Mouse (Mus musculus): ENCODE measurements around the gene Gm5788. TPM values are rescaled to one million over a fixed set of nuclear protein-coding genes. Genes with fewer than 3 reads are reported as not detected.
"Not testable (repeated sequence)": the region's sequence is repeated elsewhere in the genome, so short reads cannot be mapped to it uniquely, and the experiment has no call there.

Gm5788 gene
- polyA plus RNA-seq (2011; ENCODE audit: insufficient read depth, insufficient read length, low read depth, missing spikeins) = not detected in 2 replicates

DNA sequence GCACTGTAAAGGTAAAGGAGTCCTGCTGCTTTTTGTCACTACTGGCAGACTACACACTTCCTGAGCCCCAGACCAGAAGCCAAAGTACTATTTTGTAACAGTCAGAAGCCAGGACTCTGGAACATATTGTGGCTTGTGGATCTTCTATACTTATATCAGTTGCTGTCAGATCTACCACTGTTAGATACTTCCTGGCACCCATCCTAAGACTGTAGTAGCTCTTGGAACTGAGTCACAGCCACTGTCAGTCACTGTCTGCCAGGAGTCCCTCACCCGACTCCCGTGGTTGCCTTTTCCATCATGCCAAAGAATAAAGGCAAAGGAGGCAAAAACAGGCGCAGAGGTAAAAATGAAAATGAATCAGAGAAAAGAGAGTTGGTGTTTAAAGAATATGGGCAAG is at the start of gene Gm5788:
TSS of gene Gm5788 (plus strand) at position 301 of the 400 bp plus-strand sequence.
- H3K27me3 ChIP-seq (ENCODE audit: control insufficient read depth, insufficient read depth, low read length, poor library complexity, severe bottlenecking); H3K9me3 ChIP-seq (replicated peaks; ENCODE audit: control insufficient read depth, insufficient read depth, low read length, poor library complexity, severe bottlenecking); H3K4me1 ChIP-seq (ENCODE audit: control insufficient read depth, insufficient read depth, low read length); H3K4me3 ChIP-seq (ENCODE audit: low read depth, low read length); H3K27ac ChIP-seq (ENCODE audit: insufficient read depth, low read length); H3K9ac ChIP-seq (ENCODE audit: low read depth, poor library complexity, severe bottlenecking); H3K36me3 ChIP-seq (ENCODE audit: control insufficient read depth, insufficient read depth, low read length, poor library complexity, severe bottlenecking): not testable (repeated sequence)

- no peak overlapping the region for H3K9ac ChIP-seq (ENCODE audit: low read depth, poor library complexity, severe bottlenecking)
- H3K9me3 ChIP-seq (replicated peaks; ENCODE audit: control insufficient read depth, insufficient read depth, low read length, poor library complexity, severe bottlenecking) = no peaks in the 10 kb centered on the region
- TF ChIP-seq POLR2A (IDR thresholded peaks at IDR 0.05; ENCODE audit: insufficient read depth, low read length) (no peak), CTCF (IDR thresholded peaks at IDR 0.05; ENCODE audit: low read depth, low read length) (no peak), EP300 (IDR thresholded peaks at IDR 0.05; ENCODE audit: insufficient read depth, low read depth, low read length) (no peak)
Observed at GRCm38 (mm10) chr12:87449456-87449855, 45.1 kb upstream of the Gm5788 start.

DNA sequence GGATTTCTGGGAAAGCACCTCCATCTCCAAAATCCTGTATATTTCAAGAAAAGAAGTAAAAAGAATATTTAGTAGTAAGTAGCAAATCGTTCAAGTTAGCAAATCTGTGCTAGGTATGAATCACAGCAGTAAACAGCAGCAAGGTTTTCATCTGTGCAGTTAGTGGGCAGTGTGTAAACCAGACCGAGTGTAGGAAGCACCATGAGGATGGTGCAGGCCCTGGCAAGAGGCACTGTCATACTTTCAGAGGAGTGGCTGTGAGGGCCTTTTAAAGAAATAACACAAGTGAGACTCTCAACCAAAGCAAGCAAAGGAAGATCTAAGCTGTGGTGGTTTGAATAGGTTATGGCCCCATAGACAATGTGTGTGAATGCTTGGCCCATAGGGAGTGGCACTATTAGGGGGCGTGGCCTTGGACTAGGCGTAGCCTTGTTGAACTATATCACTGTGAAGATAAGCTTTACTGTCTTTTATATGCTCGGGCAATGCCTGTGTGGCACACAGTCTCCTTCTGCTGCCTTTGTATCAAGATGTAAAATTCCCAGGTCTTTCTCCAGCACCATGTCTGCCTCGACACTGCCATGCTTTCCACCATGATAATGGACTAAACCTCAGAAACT is 29.7 kb upstream of the Gm5788 start:
- peaks cover 77% of the 10 kb centered on the region for H3K36me3 ChIP-seq (ENCODE audit: control insufficient read depth, insufficient read depth, low read length, poor library complexity, severe bottlenecking)
- H3K4me3 ChIP-seq (ENCODE audit: low read depth, low read length) = no peak overlapping the region
- H3K27ac ChIP-seq (ENCODE audit: insufficient read depth, low read length) = no peak overlapping the region
- no peaks in the 10 kb centered on the region for H3K9me3 ChIP-seq (replicated peaks; ENCODE audit: control insufficient read depth, insufficient read depth, low read length, poor library complexity, severe bottlenecking)
- no peaks in the 10 kb centered on the region for H3K27me3 ChIP-seq (ENCODE audit: control insufficient read depth, insufficient read depth, low read length, poor library complexity, severe bottlenecking)
- H3K4me1 ChIP-seq (ENCODE audit: control insufficient read depth, insufficient read depth, low read length) = peaks cover 1% of the 10 kb centered on the region
- TF ChIP-seq POLR2A (IDR thresholded peaks at IDR 0.05; ENCODE audit: insufficient read depth, low read length) = no peak
- TF ChIP-seq EP300 (IDR thresholded peaks at IDR 0.05; ENCODE audit: insufficient read depth, low read depth, low read length) = no peak
- no peak for TF ChIP-seq CTCF (IDR thresholded peaks at IDR 0.05; ENCODE audit: low read depth, low read length)
- H3K9ac ChIP-seq (ENCODE audit: low read depth, poor library complexity, severe bottlenecking) = no peak overlapping the region

More at GRCm38 (mm10) chr12:87449456-87449855, 45.1 kb upstream of the Gm5788 start:
- Histone ChIP-seq H3K36me3 (ENCODE audit: control insufficient read depth, insufficient read depth, low read length, poor library complexity, severe bottlenecking) (peaks cover 74% of the 10 kb centered on the region), H3K27ac (ENCODE audit: insufficient read depth, low read length) (no peak overlapping the region), H3K4me3 (ENCODE audit: low read depth, low read length) (no peak overlapping the region), H3K27me3 (ENCODE audit: control insufficient read depth, insufficient read depth, low read length, poor library complexity, severe bottlenecking) (no peaks in the 10 kb centered on the region), H3K4me1 (ENCODE audit: control insufficient read depth, insufficient read depth, low read length) (no peaks in the 10 kb centered on the region)

DNA sequence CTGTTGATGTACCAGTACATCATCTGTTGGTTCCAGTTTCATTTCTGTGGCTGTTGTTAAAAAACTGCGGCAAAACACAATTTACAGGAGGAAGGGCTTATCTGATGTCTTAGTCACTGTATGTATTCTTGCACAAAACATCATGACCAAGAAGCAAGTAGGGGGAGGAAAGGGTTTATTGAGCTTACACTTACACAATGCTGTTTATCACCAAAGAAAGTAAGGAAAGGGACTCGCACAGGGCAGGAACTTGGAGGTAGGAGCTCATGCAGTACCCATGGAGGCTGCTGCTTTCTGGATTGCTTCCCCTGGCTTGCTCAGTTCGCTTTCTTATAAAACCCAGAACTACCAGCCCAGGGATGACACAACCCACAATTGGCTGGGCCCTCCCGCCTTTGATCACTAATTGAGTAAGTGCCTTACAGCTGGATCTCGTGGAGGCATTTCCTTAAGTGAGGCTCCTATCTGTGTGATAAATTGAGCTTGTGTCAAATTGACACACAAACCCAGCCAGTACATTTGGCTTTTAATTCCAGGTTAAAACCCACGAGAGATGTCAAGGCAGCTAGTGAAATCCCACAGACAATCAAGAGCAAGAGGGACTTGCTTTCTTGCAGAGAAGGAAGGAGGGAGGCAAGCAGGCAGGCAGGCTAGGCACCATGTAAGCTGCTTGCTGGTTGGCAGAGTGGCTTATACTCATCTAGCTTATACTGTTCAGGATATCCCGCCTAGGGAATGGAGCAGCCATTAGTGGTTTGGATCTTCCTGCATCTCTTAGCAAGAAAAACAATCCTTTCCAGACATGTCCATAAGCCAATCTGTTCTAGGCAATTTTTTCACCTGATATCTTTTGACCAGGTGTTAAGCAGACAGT is 24.0 kb upstream of the Gm5788 start:
- H3K4me3 ChIP-seq (ENCODE audit: low read depth, low read length) = no peak overlapping the region
- H3K27ac ChIP-seq (ENCODE audit: insufficient read depth, low read length) = no peak overlapping the region
- H3K27me3 ChIP-seq (ENCODE audit: control insufficient read depth, insufficient read depth, low read length, poor library complexity, severe bottlenecking) = no peaks in the 10 kb centered on the region
- no peaks in the 10 kb centered on the region for H3K9me3 ChIP-seq (replicated peaks; ENCODE audit: control insufficient read depth, insufficient read depth, low read length, poor library complexity, severe bottlenecking)
- peak overlapping the region; percentile 93 for H3K9ac ChIP-seq (ENCODE audit: low read depth, poor library complexity, severe bottlenecking)
- H3K36me3 ChIP-seq (ENCODE audit: control insufficient read depth, insufficient read depth, low read length, poor library complexity, severe bottlenecking) = peaks cover 32% of the 10 kb centered on the region
- H3K4me1 ChIP-seq (ENCODE audit: control insufficient read depth, insufficient read depth, low read length) = peaks cover 1% of the 10 kb centered on the region
- TF ChIP-seq POLR2A (IDR thresholded peaks at IDR 0.05; ENCODE audit: insufficient read depth, low read length) (no peak), EP300 (IDR thresholded peaks at IDR 0.05; ENCODE audit: insufficient read depth, low read depth, low read length) (no peak), CTCF (IDR thresholded peaks at IDR 0.05; ENCODE audit: low read depth, low read length) (no peak)

- TF ChIP-seq POLR2A (IDR thresholded peaks at IDR 0.05; ENCODE audit: insufficient read depth, low read length) = no peak
- no peak for TF ChIP-seq CTCF (IDR thresholded peaks at IDR 0.05; ENCODE audit: low read depth, low read length)
- TF ChIP-seq EP300 (IDR thresholded peaks at IDR 0.05; ENCODE audit: insufficient read depth, low read depth, low read length) = no peak
- H3K36me3 ChIP-seq (ENCODE audit: control insufficient read depth, insufficient read depth, low read length, poor library complexity, severe bottlenecking) = peaks cover 27% of the 10 kb centered on the region
Observed at GRCm38 (mm10) chr12:87471421-87471963, 23.0 kb upstream of the Gm5788 start.

More at GRCm38 (mm10) chr12:87471421-87471963, 23.0 kb upstream of the Gm5788 start:
- no peak overlapping the region for H3K27ac ChIP-seq (ENCODE audit: insufficient read depth, low read length)
- H3K9ac ChIP-seq (ENCODE audit: low read depth, poor library complexity, severe bottlenecking) = peak overlapping the region; percentile 93
- no peaks in the 10 kb centered on the region for H3K9me3 ChIP-seq (replicated peaks; ENCODE audit: control insufficient read depth, insufficient read depth, low read length, poor library complexity, severe bottlenecking)
- H3K4me1 ChIP-seq (ENCODE audit: control insufficient read depth, insufficient read depth, low read length) = peaks cover 1% of the 10 kb centered on the region
- H3K27me3 ChIP-seq (ENCODE audit: control insufficient read depth, insufficient read depth, low read length, poor library complexity, severe bottlenecking) = no peaks in the 10 kb centered on the region
- peak overlapping the region; percentile 93 for H3K4me3 ChIP-seq (ENCODE audit: low read depth, low read length)

All from ES-Bruce4 (cell line).